Mouse (Mus musculus): ENCODE results near the gene Celsr3. TPM values are rescaled to one million over a fixed set of nuclear protein-coding genes. Genes with fewer than 3 reads are reported as not detected.

Gene Celsr3
- polyA plus RNA-seq, 1 experiment: 0.05 TPM

DNA sequence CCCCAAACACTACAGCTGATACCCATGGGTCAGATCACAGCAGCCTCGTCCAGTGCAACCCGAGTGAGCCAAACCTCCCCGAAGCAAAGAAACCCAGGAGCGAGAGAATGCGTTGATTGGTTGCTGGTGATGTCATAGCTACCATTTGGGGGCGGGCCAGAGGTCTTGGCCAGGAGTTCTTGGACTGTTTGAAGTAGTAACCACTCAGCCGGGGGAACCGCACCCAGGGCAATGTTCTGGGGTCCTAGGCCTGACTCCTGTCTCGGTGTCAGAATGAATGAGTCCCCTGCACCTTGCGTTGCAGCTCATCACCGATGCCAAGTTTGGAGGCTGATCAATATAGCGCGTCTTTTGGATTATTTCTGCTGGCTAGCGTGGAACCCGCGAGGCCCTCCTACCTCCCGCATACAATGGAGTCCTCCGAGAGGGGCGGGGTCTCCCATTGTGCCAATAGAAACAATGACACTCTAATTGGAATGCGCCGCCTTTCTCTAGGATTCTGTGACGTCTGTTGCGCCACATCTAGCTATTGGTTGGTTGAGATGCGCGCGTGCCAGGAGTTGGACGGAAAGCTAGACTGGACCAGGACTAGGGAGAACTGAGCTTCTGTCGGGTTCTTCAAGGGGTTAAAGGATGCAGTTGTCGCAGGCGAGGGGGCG is 1.2 kb upstream of the Celsr3 start:
- TF ChIP-seq GATA1 (IDR thresholded peaks at IDR 0.05; ENCODE audit: low read length): no peak

DNA sequence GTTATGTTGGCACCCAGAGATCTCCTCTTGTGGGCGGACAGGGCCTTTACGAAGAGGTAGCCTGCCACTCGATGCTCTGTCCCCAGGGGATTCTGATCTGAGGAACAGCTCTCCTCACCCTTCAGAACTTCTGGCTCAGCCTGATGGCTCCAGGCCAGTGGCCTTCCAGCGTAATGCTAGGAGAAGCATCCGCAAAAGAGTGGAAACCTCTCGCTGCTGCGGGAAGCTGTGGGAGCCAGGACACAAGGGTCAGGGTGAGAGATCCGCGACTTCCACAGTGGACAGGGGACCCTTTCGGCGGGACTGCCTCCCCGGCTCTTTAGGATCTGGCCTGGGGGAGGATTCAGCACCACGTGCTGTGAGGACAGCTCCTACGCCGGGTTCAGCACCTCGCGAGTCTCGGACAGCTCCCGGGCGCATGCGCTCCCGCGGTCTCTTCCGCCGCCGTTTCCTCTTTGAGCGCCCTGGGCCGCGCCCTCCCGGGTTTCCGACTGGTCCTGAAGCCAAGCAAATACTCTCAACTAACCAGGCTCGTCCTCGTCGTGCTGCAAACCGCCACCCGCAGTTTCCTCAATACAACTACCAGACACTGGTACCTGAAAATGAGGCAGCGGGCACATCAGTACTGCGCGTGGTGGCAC is 700 bp downstream of the Celsr3 start:
- no peak for TF ChIP-seq GATA1 (IDR thresholded peaks at IDR 0.05; ENCODE audit: low read length)

GRCm38 (mm10) chr9:108827454-108827853 is 1.3 kb downstream of the Celsr3 start:
- no peak for TF ChIP-seq GATA1 (IDR thresholded peaks at IDR 0.05; ENCODE audit: low read length)

DNA sequence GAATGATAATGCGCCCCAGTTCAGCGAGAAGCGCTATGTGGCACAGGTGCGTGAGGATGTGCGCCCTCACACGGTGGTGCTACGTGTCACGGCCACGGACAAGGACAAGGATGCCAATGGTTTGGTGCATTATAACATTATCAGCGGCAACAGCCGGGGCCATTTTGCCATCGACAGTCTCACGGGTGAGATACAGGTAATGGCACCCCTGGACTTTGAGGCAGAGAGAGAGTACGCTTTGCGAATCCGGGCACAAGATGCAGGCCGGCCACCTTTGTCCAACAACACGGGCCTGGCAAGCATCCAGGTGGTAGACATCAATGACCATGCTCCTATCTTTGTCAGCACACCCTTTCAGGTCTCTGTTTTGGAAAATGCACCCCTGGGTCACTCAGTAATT is 1.8 kb downstream of the Celsr3 start:
- no peak for TF ChIP-seq GATA1 (IDR thresholded peaks at IDR 0.05; ENCODE audit: low read length)

- TF ChIP-seq GATA1 (IDR thresholded peaks at IDR 0.05; ENCODE audit: low read length): no peak
These were observed 5.5 kb downstream of the Celsr3 start for GRCm38 (mm10) chr9:108831637-108832036.

DNA sequence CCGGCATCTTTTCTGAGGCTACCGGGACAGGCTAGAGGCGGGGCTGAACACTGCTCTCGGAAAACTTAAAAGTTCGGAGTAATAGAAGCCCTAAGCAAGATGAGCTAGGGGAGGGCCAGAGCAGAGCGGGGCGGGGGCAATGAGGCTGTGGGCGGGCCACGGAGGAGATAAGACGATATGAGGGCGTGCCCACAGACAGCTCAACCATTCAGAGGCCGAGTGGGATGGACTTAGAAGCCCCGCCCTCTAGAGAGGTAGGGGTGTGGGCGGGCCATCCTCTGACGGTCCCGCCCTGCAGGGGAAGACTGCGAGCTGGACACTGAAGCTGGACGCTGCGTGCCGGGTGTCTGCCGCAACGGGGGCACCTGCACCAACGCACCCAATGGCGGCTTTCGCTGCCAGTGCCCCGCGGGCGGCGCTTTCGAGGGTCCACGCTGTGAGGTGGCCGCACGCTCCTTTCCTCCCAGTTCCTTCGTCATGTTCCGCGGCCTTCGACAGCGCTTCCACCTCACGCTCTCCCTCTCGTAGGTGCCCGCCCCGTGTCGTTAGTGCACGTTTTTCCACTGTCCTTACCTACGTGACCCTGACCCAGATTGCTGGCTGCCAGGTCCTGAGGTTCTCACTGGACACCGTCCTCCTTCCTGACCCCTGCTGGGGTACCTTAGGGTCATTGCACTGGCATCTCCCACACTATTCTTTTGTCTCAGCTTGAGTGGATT is 6.4 kb downstream of the Celsr3 start:
- TF ChIP-seq GATA1 (IDR thresholded peaks at IDR 0.05; ENCODE audit: low read length): no peak

GRCm38 (mm10) chr9:108842989-108843388 is 16.9 kb downstream of the Celsr3 start:
- TF ChIP-seq GATA1 (IDR thresholded peaks at IDR 0.05; ENCODE audit: low read length): no peak

GRCm38 (mm10) chr9:108845390-108845789 is 19.3 kb downstream of the Celsr3 start:
- TF ChIP-seq GATA1 (IDR thresholded peaks at IDR 0.05; ENCODE audit: low read length): no peak

DNA sequence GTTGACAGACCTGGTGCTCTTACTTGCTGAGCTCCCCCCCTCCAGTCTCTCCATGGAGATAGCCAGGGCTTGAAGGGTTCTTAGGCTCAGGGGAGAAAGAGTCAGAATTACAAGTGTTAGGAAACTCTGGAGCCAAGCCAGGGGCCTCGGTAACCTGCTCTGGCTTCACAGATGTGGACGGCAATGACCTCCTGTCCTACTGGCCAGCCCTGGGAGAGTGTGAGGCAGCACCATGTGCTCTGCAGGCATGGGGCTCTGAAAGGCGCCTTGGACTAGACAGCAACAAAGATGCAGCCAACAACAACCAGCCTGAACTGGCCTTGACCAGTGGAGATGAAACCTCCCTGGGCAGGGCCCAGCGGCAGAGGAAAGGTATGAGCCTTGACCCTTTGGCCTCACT is 21.3 kb downstream of the Celsr3 start:
- no peak for TF ChIP-seq GATA1 (IDR thresholded peaks at IDR 0.05; ENCODE audit: low read length)

DNA sequence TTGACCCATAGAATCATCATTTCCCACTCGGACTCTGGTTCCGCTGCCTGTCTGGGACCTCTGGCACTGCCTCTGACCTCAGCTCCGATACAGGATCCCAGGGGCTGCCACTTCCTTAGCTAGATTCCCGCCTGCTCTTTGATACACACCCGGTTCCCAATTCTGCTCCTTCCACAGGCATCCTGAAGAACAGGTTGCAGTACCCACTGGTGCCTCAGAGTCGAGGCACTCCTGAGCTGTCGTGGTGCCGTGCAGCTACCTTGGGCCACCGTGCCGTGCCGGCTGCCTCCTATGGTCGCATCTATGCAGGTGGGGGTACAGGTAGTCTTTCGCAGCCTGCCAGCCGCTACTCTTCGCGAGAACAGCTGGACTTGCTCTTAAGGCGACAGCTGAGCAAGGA is 22.3 kb downstream of the Celsr3 start:
- no peak for TF ChIP-seq GATA1 (IDR thresholded peaks at IDR 0.05; ENCODE audit: low read length)

DNA sequence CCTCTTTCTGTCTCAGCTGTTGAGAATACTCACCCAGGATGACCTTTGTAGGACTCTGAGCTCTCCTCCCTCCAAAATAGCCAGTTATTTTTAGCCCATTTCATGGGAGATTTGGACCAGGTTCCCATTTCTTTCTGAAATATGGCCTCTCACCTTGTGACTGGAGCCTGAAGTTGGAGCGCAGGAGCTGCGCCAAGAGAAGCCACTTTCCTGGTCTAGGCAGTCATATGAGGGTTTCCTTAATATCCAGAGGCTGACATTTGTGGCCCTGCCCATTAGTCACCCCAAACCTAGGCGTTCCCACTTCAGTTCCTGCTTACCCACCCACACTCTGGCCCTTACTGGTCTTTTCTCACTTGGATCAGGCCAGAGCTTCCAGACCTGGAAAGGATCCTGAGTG is 26.9 kb downstream of the Celsr3 start, which contains the start of gene Slc26a6:
TSS of gene Slc26a6 (plus strand) at position 308 of the 400 bp plus-strand sequence.
- no peak for TF ChIP-seq GATA1 (IDR thresholded peaks at IDR 0.05; ENCODE audit: low read length)

- TF ChIP-seq GATA1 (IDR thresholded peaks at IDR 0.05; ENCODE audit: low read length): no peak
These were observed 27.6 kb downstream of the Celsr3 start for GRCm38 (mm10) chr9:108853635-108854240.

DNA sequence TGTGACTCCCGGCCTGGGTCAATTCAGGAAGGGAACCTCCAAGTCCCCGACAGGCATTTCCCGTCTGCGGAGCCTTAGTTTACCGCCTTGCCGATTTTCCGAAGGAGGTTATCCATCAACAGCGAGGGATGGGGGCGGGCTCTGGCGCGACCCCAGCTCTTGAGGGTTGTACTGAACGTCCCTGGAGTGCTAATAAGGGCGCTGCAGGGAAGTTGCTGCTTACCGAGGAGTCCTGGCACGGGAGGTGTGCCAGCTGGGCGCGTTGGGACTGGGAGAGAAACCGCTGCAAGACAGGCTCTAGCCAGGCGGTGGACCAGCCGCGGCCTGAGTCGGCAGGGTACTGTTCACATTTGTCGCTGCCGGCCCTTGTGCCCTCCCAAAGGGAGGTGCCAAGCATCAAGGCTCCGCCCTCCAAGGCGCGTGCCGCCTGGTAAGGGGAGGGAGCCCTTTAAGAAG is 28.1 kb downstream of the Celsr3 start:
- no peak for TF ChIP-seq GATA1 (IDR thresholded peaks at IDR 0.05; ENCODE audit: low read length)

- TF ChIP-seq GATA1 (IDR thresholded peaks at IDR 0.05; ENCODE audit: low read length): no peak
These were observed 29.2 kb downstream of the Celsr3 start for GRCm38 (mm10) chr9:108855335-108855734.

DNA sequence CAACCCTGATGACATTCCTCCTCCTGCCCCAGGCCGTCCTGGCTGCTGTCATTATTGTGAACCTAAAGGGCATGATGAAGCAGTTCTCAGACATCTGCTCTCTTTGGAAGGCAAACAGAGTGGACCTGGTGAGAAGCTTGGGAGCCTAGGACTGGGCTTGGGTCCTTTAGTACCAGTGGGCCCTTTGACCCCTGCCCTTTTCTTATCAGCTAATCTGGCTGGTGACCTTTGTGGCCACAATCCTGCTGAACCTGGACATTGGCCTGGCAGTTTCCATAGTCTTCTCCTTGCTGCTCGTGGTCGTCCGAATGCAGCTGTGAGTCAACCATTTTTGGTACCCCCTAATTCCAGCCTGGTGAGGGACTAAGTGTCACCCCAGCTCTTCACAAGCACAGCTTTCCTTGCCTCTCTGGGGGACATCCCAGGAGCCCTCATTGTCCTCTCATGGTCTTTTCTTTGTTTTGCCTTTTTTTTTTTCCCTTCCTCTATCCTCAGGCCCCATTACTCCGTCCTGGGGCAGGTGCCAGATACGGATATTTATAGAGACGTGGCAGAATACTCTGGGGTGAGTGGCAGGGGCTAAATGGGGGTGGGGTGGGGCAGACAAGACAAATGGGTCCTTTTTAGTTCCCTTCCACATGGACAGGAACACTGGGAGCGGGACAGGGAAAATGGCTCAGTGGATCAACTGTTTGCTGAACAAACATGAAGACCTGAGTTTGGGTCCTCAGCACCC is 32.8 kb downstream of the Celsr3 start:
- TF ChIP-seq GATA1 (IDR thresholded peaks at IDR 0.05; ENCODE audit: low read length): no peak

Other genes starting within 250 kb of the Celsr3 start
- gene Wdr6, start 247.6 kb upstream of the Celsr3 start, polyA plus RNA-seq (2012): 14.2 and 27.4 TPM in 2 replicates
- 6.3 and 8.0 TPM in 2 replicates for gene P4htm, start 228.7 kb upstream of the Celsr3 start, polyA plus RNA-seq (2012)
- 126 and 161 TPM in 2 replicates for gene Arih2, start 176.9 kb upstream of the Celsr3 start, polyA plus RNA-seq (2012)
- gene Slc25a20, start 164.2 kb upstream of the Celsr3 start, polyA plus RNA-seq (2012): 5.0 and 6.0 TPM in 2 replicates
- gene Prkar2a, start 137.0 kb upstream of the Celsr3 start, polyA plus RNA-seq (2012): 0.02 TPM in 1 of 2 replicates, not detected in the other
- 31.0 and 32.1 TPM in 2 replicates for gene Ip6k2, start 42.5 kb upstream of the Celsr3 start, polyA plus RNA-seq (2012)
- 9.7 and 11.5 TPM in 2 replicates for gene Nckipsd, start 18.0 kb upstream of the Celsr3 start, polyA plus RNA-seq (2012)
- gene Slc26a6, start 27.0 kb downstream of the Celsr3 start, polyA plus RNA-seq (2012): 2.7 and 3.6 TPM in 2 replicates
- not detected in 2 replicates for gene Tmem89, start 88.3 kb downstream of the Celsr3 start, polyA plus RNA-seq (2012)
- gene Uqcrc1, start 110.3 kb downstream of the Celsr3 start, polyA plus RNA-seq (2012): 556 and 620 TPM in 2 replicates
- gene Col7a1, start 127.3 kb downstream of the Celsr3 start, polyA plus RNA-seq (2012): 0.09 and 0.15 TPM in 2 replicates
- gene Ucn2, start 159.7 kb downstream of the Celsr3 start, polyA plus RNA-seq (2012): 0.05 TPM in 1 of 2 replicates, not detected in the other
- 2.0 and 2.5 TPM in 2 replicates for gene Pfkfb4, start 165.5 kb downstream of the Celsr3 start, polyA plus RNA-seq (2012)
- 291 and 305 TPM in 2 replicates for gene Shisa5, start 212.2 kb downstream of the Celsr3 start, polyA plus RNA-seq (2012)
- 15.1 and 36.8 TPM in 2 replicates for gene Trex1, start 233.4 kb downstream of the Celsr3 start, polyA plus RNA-seq (2012)
- gene Atrip, start 247.8 kb downstream of the Celsr3 start, polyA plus RNA-seq (2012): 10.4 and 11.2 TPM in 2 replicates

Data from G1E-ER4 (cell line).